In genomic region chr3:65494291-65494763, GRCm38 (mm10) we compare ENCODE assay signal across 7 mouse cellular contexts. TPM values are rescaled to one million over a fixed set of nuclear protein-coding genes. Genes with fewer than 3 reads are reported as not detected.
DNase-seq lines count a peak whose midpoint lies in the region; ATAC-seq and TF ChIP-seq lines count a peak whose summit lies in the region.

No protein-coding gene starts in this region.

- no peaks in the 10 kb centered on the region for H3K36me3 ChIP-seq in CH12.LX (replicated peaks in 1 of 2; ENCODE audit: control insufficient read depth in 1 of 2, insufficient read depth in 1 of 2, low read length in 1 of 2)
- H3K36me3 ChIP-seq in heart, adult 2 months (ENCODE audit: control insufficient read depth, insufficient read depth, low read length) = no peaks in the 10 kb centered on the region
- H3K36me3 ChIP-seq in stomach, postnatal 0 days (ENCODE audit: control insufficient read depth, insufficient read depth, low read length) = no peaks in the 10 kb centered on the region

- TF ChIP-seq RAD21 in CH12.LX (IDR thresholded peaks at IDR 0.05; ENCODE audit: low read depth, low read length) = no peak

- ATAC-seq in stomach, postnatal 0 days (ENCODE audit: low FRiP score, low TSS enrichment) = peak; percentile 64

- TF ChIP-seq EP300 in CH12.LX (IDR thresholded peaks at IDR 0.05; ENCODE audit: low read length) = no peak
- no peak for TF ChIP-seq EP300 in heart, adult 2 months (IDR thresholded peaks at IDR 0.05; ENCODE audit: insufficient read depth, low read depth, low read length)
- TF ChIP-seq EP300 in stomach, postnatal 0 days (optimal IDR thresholded peaks at IDR 0.05) = no peak

- H3K27me3 ChIP-seq in CH12.LX (replicated peaks) = no peaks in the 10 kb centered on the region
- no peaks in the 10 kb centered on the region for H3K27me3 ChIP-seq in heart, adult 2 months (ENCODE audit: control insufficient read depth, insufficient read depth, low read length)
- no peaks in the 10 kb centered on the region for H3K27me3 ChIP-seq in stomach, postnatal 0 days (ENCODE audit: control insufficient read depth, insufficient read depth, low read length)

- H3K4me2 ChIP-seq in CH12.LX (ENCODE audit: insufficient read depth, low read depth, poor library complexity, severe bottlenecking) = peak overlapping the region; percentile 88
- peak overlapping the region; percentile 32 for H3K4me2 ChIP-seq in stomach, postnatal 0 days (replicated peaks; ENCODE audit: low read depth)

- intact Hi-C loops in heart, adult 2 months (cut with DNase I) = no loop called here

- H3K4me1 ChIP-seq in CH12.LX (ENCODE audit: control insufficient read depth in 1 of 2, insufficient read depth in 2 of 2) = no peaks in the 10 kb centered on the region; a peak in 1 of 4 replicates
- peaks cover 2% of the 10 kb centered on the region for H3K4me1 ChIP-seq in heart, adult 2 months (ENCODE audit: control insufficient read depth, insufficient read depth, low read length)
- H3K4me1 ChIP-seq in lung, adult 2 months (ENCODE audit: control insufficient read depth, insufficient read depth, low read length) = no peaks in the 10 kb centered on the region
- 0 out of 2 replicates have a peak, but pooled peaks cover 2% of the 10 kb centered on the region for H3K4me1 ChIP-seq in stomach, postnatal 0 days (replicated peaks; ENCODE audit: control insufficient read depth, insufficient read depth)

- no peak for TF ChIP-seq POLR2A in CH12.LX (IDR thresholded peaks at IDR 0.05; ENCODE audit: low read depth, low read length)
- TF ChIP-seq POLR2A in heart, adult 2 months (IDR thresholded peaks at IDR 0.05; ENCODE audit: insufficient read depth, low read depth, low read length) = no peak
- no peak for TF ChIP-seq POLR2A in lung, adult 2 months (IDR thresholded peaks at IDR 0.05; ENCODE audit: borderline replicate concordance, extremely low read depth, low read depth, low read length)

- no peaks in the 10 kb centered on the region for H3K79me2 ChIP-seq in CH12.LX (replicated peaks; ENCODE audit: control insufficient read depth, extremely low read depth, insufficient read depth, poor library complexity, severe bottlenecking)
- H3K79me2 ChIP-seq in heart, adult 2 months (replicated peaks; ENCODE audit: control insufficient read depth, insufficient read depth, low read length) = no peaks in the 10 kb centered on the region

- in situ Hi-C loops in CH12.LX (cut with MboI; ENCODE audit: low pct_ligation_motif_present, low pct_unique_long_range_greater_than_20kb, low sequenced_read_pairs) = no loop called here

- peak overlapping the region; percentile 40 for H3K9ac ChIP-seq in CH12.LX (ENCODE audit: insufficient read depth, low read depth)
- H3K9ac ChIP-seq in heart, adult 2 months (ENCODE audit: low read depth, low read length) = no peak overlapping the region
- H3K9ac ChIP-seq in stomach, postnatal 0 days (ENCODE audit: low read length) = no peak overlapping the region

- H3K27ac ChIP-seq in CH12.LX (ENCODE audit: insufficient read depth, low read depth) = no peak overlapping the region
- H3K27ac ChIP-seq in heart, adult 2 months = peak overlapping the region; percentile 32
- 0 out of 2 replicates have a peak overlapping the region, but pooled peaks have one; percentile 14 for H3K27ac ChIP-seq in stomach, postnatal 0 days (replicated peaks)

- H3K9me3 ChIP-seq in CH12.LX (replicated peaks; ENCODE audit: low read length) = no peaks in the 10 kb centered on the region
- H3K9me3 ChIP-seq in stomach, postnatal 0 days (ENCODE audit: control insufficient read depth, low read length) = no peaks in the 10 kb centered on the region

- no peak for DNase-seq in CH12.LX (ENCODE audit: extremely low read depth)
- peak; percentile 9 for DNase-seq in adrenal gland, adult 8-10 months
- DNase-seq in heart, adult 2 months = peak; percentile 65 to 71
- peak; percentile 10 for DNase-seq in kidney, adult 18-20 months
- DNase-seq in lung, adult 2 months = peak; percentile 17
- DNase-seq in stomach, postnatal 0 days (ENCODE audit: low spot score) = peak; percentile 50
- no peak for DNase-seq in spleen, postnatal 36 days (ENCODE audit: low spot score in 2 of 2)

- H3K4me3 ChIP-seq in CH12.LX (replicated peaks in 1 of 3; ENCODE audit: low read depth in 2 of 3, low read length in 2 of 3, poor library complexity in 1 of 3) = no peak overlapping the region
- peak overlapping the region; percentile 15 for H3K4me3 ChIP-seq in heart, adult 2 months
- no peak overlapping the region for H3K4me3 ChIP-seq in lung, adult 2 months (replicated peaks; ENCODE audit: extremely low read depth, low read depth, low read length)
- peak overlapping the region; percentile 24 for H3K4me3 ChIP-seq in stomach, postnatal 0 days (ENCODE audit: low read depth, low read length)

- dilution Hi-C loops in CH12.LX (cut with MboI; ENCODE audit: extremely low pct_ligation_motif_present, extremely low pct_unique_long_range_greater_than_20kb, low sequenced_read_pairs) = no loop called here

- TF ChIP-seq CTCF in CH12.LX (conservative IDR thresholded peaks at IDR 0.05 in 1 of 2, IDR thresholded peaks at IDR 0.05 in 1 of 2; ENCODE audit: low read depth in 2 of 2, low read length in 2 of 2) = no peak
- TF ChIP-seq CTCF in heart, adult 2 months (IDR thresholded peaks at IDR 0.05) = no peak
- TF ChIP-seq CTCF in lung, adult 2 months (IDR thresholded peaks at IDR 0.05; ENCODE audit: insufficient read depth, low read length) = no peak
- TF ChIP-seq CTCF in stomach, postnatal 0 days (IDR thresholded peaks at IDR 0.05; ENCODE audit: low read depth) = no peak

- WGBS in heart, adult 2 months = 12% methylated on average over 9 of the region's 9 CpGs
- 11% methylated on average over 9 of the region's 9 CpGs for WGBS in lung, adult 2 months
- 23% methylated on average over 9 of the region's 9 CpGs for whole genome bisulfite sequencing in stomach, postnatal 0 days

TF ChIP-seq in CH12.LX, 34 proteins besides CTCF, POLR2A, EP300 and RAD21:
- no peak for TF ChIP-seq NELFE (IDR thresholded peaks at IDR 0.05; ENCODE audit: low read depth, low read length)
- TF ChIP-seq POLR2AphosphoS2 (IDR thresholded peaks at IDR 0.05; ENCODE audit: low read depth, low read length) = no peak
- no peak for TF ChIP-seq CHD2 (IDR thresholded peaks at IDR 0.05; ENCODE audit: low read length)
- no peak for TF ChIP-seq GABPA (IDR thresholded peaks at IDR 0.05; ENCODE audit: insufficient replicate concordance, low read depth, low read length)
- no peak for TF ChIP-seq UBTF (IDR thresholded peaks at IDR 0.05; ENCODE audit: low read depth, low read length)
- TF ChIP-seq ZMIZ1 (IDR thresholded peaks at IDR 0.05; ENCODE audit: low read depth, low read length) = no peak
- no peak for TF ChIP-seq JUND (conservative IDR thresholded peaks at IDR 0.05; ENCODE audit: low read depth, low read length)
- no peak for TF ChIP-seq ZNF384 (IDR thresholded peaks at IDR 0.05; ENCODE audit: low read depth, low read length)
- no peak for TF ChIP-seq MAFK (IDR thresholded peaks at IDR 0.05; ENCODE audit: insufficient replicate concordance, low read length)
- no peak for TF ChIP-seq USF2 (conservative IDR thresholded peaks at IDR 0.05; ENCODE audit: low read depth, low read length)
- TF ChIP-seq TBP (conservative IDR thresholded peaks at IDR 0.05; ENCODE audit: low read depth, low read length) = no peak

RNA-seq across cellular contexts. Expression of gene Tiparp, which starts 33.9 kb away (rescaled TPM):
- 9.6 and 10.3 TPM in 2 replicates for total RNA-seq in CH12.LX (2012; rRNA removed)
- 25.1 and 30.8 TPM in 2 replicates for total RNA-seq in CH12.LX (2014; rRNA removed)
- 13.2 and 13.7 TPM in 2 replicates for polyA plus RNA-seq in CH12.LX (2012; ENCODE audit: insufficient read length, low read depth)
- total RNA-seq in adrenal gland, adult 8-10 months (2022) = 10 to 100 TPM in 3 of 4 experiments, 1 to 10 TPM in 1; 8.5 to 13.0 (median 11.4) TPM
- 10 to 100 TPM; 11.1 to 12.9 TPM for total RNA-seq in heart, adult 2 months (2021)
- polyA plus RNA-seq in heart, adult 2 months (2012; rRNA removed) = 2.9 and 4.6 TPM in 2 replicates
- polyA plus RNA-seq in lung, adult 2 months (2012; rRNA removed) = 4.7 and 5.7 TPM in 2 replicates
- polyA plus RNA-seq in stomach, postnatal 0 days (2015; fragmentation: Nextera tagmentation; extraction: Ambion mirVana) = 19.8 and 20.2 TPM in 2 replicates

Comparison
In these comparisons a context has a peak if more than half of its experiments do, and no peak if none do; other contexts are left out.
1. DNase-seq: peak in adrenal gland, adult 8-10 months (single experiment), heart, adult 2 months (2 of 2), kidney, adult 18-20 months (single experiment), lung, adult 2 months (single experiment) and stomach, postnatal 0 days (single experiment); none in CH12.LX (single experiment) and spleen, postnatal 36 days (0 of 2).
2. H3K4me3 ChIP-seq: peak in heart, adult 2 months (single experiment) and stomach, postnatal 0 days (single experiment); none in CH12.LX (0 of 3) and lung, adult 2 months (single experiment).